Mouse (Mus musculus): ENCODE measurements around the gene Tmprss3. TPM values are rescaled to one million over a fixed set of nuclear protein-coding genes. Genes with fewer than 3 reads are reported as not detected.

The Tmprss3 gene
- polyA plus RNA-seq, 1 experiment from 2014 or later = 0.73 TPM

- DNase-seq (peak; percentile 45), ATAC-seq (peak; percentile 79)
- WGBS (ENCODE audit: insufficient replicate concordance) = 42% methylated on average over 9 of the region's 9 CpGs
- peaks cover 5% of the 10 kb centered on the region; the same call in 1 of the 2 replicates for H3K4me1 ChIP-seq (ENCODE audit: insufficient read depth)
- H3K9ac ChIP-seq (replicated peaks) = no peak overlapping the region
- TF ChIP-seq CTCF (IDR thresholded peaks at IDR 0.05; ENCODE audit: low read depth) (no peak), EP300 (IDR thresholded peaks at IDR 0.05; ENCODE audit: low read depth) (no peak)
- peak overlapping the region; percentile 63 for H3K4me2 ChIP-seq (ENCODE audit: low read depth, low read length)
- 0 out of 2 replicates have a peak overlapping the region, but pooled peaks have one; percentile 11 for H3K4me3 ChIP-seq (ENCODE audit: low read depth, low read length)
- no peaks in the 10 kb centered on the region for H3K9me3 ChIP-seq (ENCODE audit: low read length)
- H3K27me3 ChIP-seq (ENCODE audit: insufficient read depth, low read length) = no peaks in the 10 kb centered on the region
- peak overlapping the region; percentile 72 for H3K27ac ChIP-seq (ENCODE audit: low read depth)
- no peaks in the 10 kb centered on the region for H3K36me3 ChIP-seq (replicated peaks; ENCODE audit: insufficient read depth, low read length)
These were observed 45.7 kb downstream of the Tmprss3 start for GRCm38 (mm10) chr17:31152966-31153499.

GRCm38 (mm10) chr17:31152512-31152911, 46.3 kb downstream of the Tmprss3 start:
- Histone ChIP-seq H3K9me3 (ENCODE audit: low read length) (no peaks in the 10 kb centered on the region), H3K27me3 (ENCODE audit: insufficient read depth, low read length) (no peaks in the 10 kb centered on the region), H3K4me1 (ENCODE audit: insufficient read depth) (peaks cover 5% of the 10 kb centered on the region; the same call in 1 of the 2 replicates), H3K4me3 (ENCODE audit: low read depth, low read length) (0 out of 2 replicates have a peak overlapping the region, but pooled peaks have one; percentile 11), H3K4me2 (ENCODE audit: low read depth, low read length) (peak overlapping the region; percentile 63), H3K36me3 (replicated peaks; ENCODE audit: insufficient read depth, low read length) (no peaks in the 10 kb centered on the region), H3K9ac (replicated peaks) (no peak overlapping the region), H3K27ac (ENCODE audit: low read depth) (peak overlapping the region; percentile 72)
- WGBS (ENCODE audit: insufficient replicate concordance) = 43% methylated on average over 5 of the region's 5 CpGs
- ATAC-seq = peak; percentile 97
- peak; percentile 57 for DNase-seq
- no peak for TF ChIP-seq CTCF (IDR thresholded peaks at IDR 0.05; ENCODE audit: low read depth)
- TF ChIP-seq EP300 (IDR thresholded peaks at IDR 0.05; ENCODE audit: low read depth) = no peak

GRCm38 (mm10) chr17:31145998-31146397, 52.8 kb downstream of the Tmprss3 start:
- H3K4me1 ChIP-seq (ENCODE audit: insufficient read depth) = no peaks in the 10 kb centered on the region
- no peak overlapping the region for H3K4me2 ChIP-seq (ENCODE audit: low read depth, low read length)
- no peaks in the 10 kb centered on the region for H3K9me3 ChIP-seq (ENCODE audit: low read length)
- DNase-seq = no peak
- H3K36me3 ChIP-seq (replicated peaks; ENCODE audit: insufficient read depth, low read length) = no peaks in the 10 kb centered on the region
- no peak overlapping the region for H3K4me3 ChIP-seq (ENCODE audit: low read depth, low read length)
- 50% methylated on average over 9 of the region's 9 CpGs for WGBS (ENCODE audit: insufficient replicate concordance)
- H3K9ac ChIP-seq (replicated peaks) = no peak overlapping the region
- no peak overlapping the region for H3K27ac ChIP-seq (ENCODE audit: low read depth)
- no peaks in the 10 kb centered on the region for H3K27me3 ChIP-seq (ENCODE audit: insufficient read depth, low read length)
- no peak for ATAC-seq
- TF ChIP-seq CTCF (IDR thresholded peaks at IDR 0.05; ENCODE audit: low read depth) (no peak), EP300 (IDR thresholded peaks at IDR 0.05; ENCODE audit: low read depth) (no peak)

- Histone ChIP-seq H3K27ac (ENCODE audit: low read depth) (no peak within 1 kb of the TSS), H3K36me3 (replicated peaks; ENCODE audit: insufficient read depth, low read length) (no peaks in the 10 kb centered on the region), H3K4me1 (ENCODE audit: insufficient read depth) (no peaks in the 10 kb centered on the region), H3K4me2 (ENCODE audit: low read depth, low read length) (no peak within 1 kb of the TSS), H3K9ac (replicated peaks) (no peak within 1 kb of the TSS), H3K4me3 (ENCODE audit: low read depth, low read length) (no peak within 1 kb of the TSS), H3K27me3 (ENCODE audit: insufficient read depth, low read length) (no peaks in the 10 kb centered on the region), H3K9me3 (ENCODE audit: low read length) (no peaks in the 10 kb centered on the region)
- WGBS (ENCODE audit: insufficient replicate concordance) = 68% methylated on average over 15 of the region's 15 CpGs
- ATAC-seq = no peak
- DNase-seq = no peak
- no peak for TF ChIP-seq CTCF (IDR thresholded peaks at IDR 0.05; ENCODE audit: low read depth)
- TF ChIP-seq EP300 (IDR thresholded peaks at IDR 0.05; ENCODE audit: low read depth) = no peak
These were observed 54.4 kb downstream of the Tmprss3 start, which contains the start of gene Tff2 for GRCm38 (mm10) chr17:31144040-31145037. TSS of gene Tff2 (minus strand) at chr17:31144282.

- no peak overlapping the region for H3K9ac ChIP-seq (replicated peaks)
- no peaks in the 10 kb centered on the region for H3K27me3 ChIP-seq (ENCODE audit: insufficient read depth, low read length)
- no peaks in the 10 kb centered on the region for H3K36me3 ChIP-seq (replicated peaks; ENCODE audit: insufficient read depth, low read length)
- H3K4me3 ChIP-seq (ENCODE audit: low read depth, low read length) = no peak overlapping the region
- H3K27ac ChIP-seq (ENCODE audit: low read depth) = no peak overlapping the region
- 86% methylated on average over 7 of the region's 7 CpGs for WGBS (ENCODE audit: insufficient replicate concordance)
- H3K9me3 ChIP-seq (ENCODE audit: low read length) = no peaks in the 10 kb centered on the region
- H3K4me1 ChIP-seq (ENCODE audit: insufficient read depth) = no peaks in the 10 kb centered on the region
- ATAC-seq (no peak), DNase-seq (no peak)
- TF ChIP-seq CTCF (IDR thresholded peaks at IDR 0.05; ENCODE audit: low read depth) (no peak), EP300 (IDR thresholded peaks at IDR 0.05; ENCODE audit: low read depth) (no peak)
- no peak overlapping the region for H3K4me2 ChIP-seq (ENCODE audit: low read depth, low read length)
These were observed 56.7 kb downstream of the Tmprss3 start for GRCm38 (mm10) chr17:31142116-31142515.

- Histone ChIP-seq H3K27me3 (ENCODE audit: insufficient read depth, low read length) (no peaks in the 10 kb centered on the region), H3K36me3 (replicated peaks; ENCODE audit: insufficient read depth, low read length) (no peaks in the 10 kb centered on the region), H3K27ac (ENCODE audit: low read depth) (no peak overlapping the region), H3K9ac (replicated peaks) (no peak overlapping the region), H3K4me1 (ENCODE audit: insufficient read depth) (no peaks in the 10 kb centered on the region; the same call in 1 of the 2 replicates), H3K4me2 (ENCODE audit: low read depth, low read length) (no peak overlapping the region), H3K4me3 (ENCODE audit: low read depth, low read length) (no peak overlapping the region), H3K9me3 (ENCODE audit: low read length) (no peaks in the 10 kb centered on the region)
- peak; percentile 23; the same call in 1 of the 2 replicates for ATAC-seq
- DNase-seq = peak; percentile 70
- no peak for TF ChIP-seq EP300 (IDR thresholded peaks at IDR 0.05; ENCODE audit: low read depth)
- TF ChIP-seq CTCF (IDR thresholded peaks at IDR 0.05; ENCODE audit: low read depth) = peak; percentile 90
- WGBS (ENCODE audit: insufficient replicate concordance) = 23% methylated on average over 5 of the region's 5 CpGs
These were observed 60.4 kb downstream of the Tmprss3 start for GRCm38 (mm10) chr17:31138398-31138797.

Measured in liver, postnatal 0 days (tissue).